Mouse (Mus musculus): ENCODE data around the gene Smim4. TPM values are rescaled to one million over a fixed set of nuclear protein-coding genes. Genes with fewer than 3 reads are reported as not detected.

Smim4 gene
- polyA plus RNA-seq, 1 experiment from 2014 or later = 65.7 TPM

DNA sequence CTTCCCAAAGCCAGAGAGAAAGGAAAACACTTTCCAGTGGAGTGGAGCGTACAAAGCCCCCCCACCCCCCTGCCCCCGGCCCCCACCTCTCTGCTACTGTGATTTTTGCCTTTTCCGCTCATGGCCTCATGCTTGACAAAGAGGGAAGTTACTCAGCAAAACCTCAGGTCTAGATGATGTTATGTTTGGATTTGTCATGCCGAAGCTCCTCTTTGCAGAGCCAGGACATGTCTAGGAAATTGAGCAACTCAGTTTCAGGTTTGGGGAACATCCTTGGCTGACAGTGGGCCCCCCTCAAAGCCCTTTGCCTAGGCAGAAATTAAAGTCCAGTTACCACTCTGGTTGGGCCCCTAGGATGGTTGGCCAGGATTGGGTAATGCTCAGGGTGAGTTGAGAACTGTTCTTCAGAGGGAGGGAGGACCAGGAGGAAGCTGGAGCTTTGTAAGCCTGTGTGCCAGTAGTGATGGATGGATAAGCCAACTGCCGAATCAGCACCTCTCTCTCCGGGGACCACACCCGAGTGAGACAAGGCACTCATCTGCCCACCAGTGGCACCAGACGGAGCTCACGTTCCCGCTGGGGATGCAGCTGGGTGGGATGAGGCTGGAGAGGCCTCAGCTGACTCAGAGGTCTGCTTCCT, 37.4 kb upstream of the Smim4 start:
- 62% methylated on average over 10 of the region's 10 CpGs for WGBS
- no peak overlapping the region for H3K4me3 ChIP-seq (replicated peaks)
- no peak for ATAC-seq (ENCODE audit: insufficient number of reproducible peaks, insufficient read depth, low FRiP score, low TSS enrichment, low read depth)

DNA sequence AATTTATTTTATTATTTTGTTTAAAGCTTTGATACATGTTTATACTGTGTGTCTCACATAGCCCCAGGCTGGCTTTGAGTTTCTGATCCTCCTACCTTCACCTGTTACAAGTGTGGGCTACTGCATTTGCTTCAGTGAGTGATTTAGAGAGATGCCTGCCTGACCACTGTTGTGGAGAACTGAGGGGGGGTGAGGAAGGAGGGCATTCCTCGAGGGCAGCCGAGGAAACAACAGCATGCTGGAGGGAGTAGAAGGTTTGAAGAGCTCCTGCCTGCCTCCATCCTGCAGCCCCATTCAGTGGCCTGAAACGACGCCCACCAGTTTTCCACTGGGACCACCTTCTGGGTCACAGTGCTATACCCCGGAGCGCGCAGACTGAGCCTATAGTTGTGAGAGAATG, 36.7 kb upstream of the Smim4 start:
- no peaks in the 10 kb centered on the region for H3K27me3 ChIP-seq

More for the DNA sequence above, 37.4 kb upstream of the Smim4 start:
- H3K9ac ChIP-seq (replicated peaks) = 0 out of 2 replicates have a peak overlapping the region, but pooled peaks have one; percentile 4
- H3K4me2 ChIP-seq = peak overlapping the region; percentile 21; the same call in 1 of the 2 replicates
- H3K27ac ChIP-seq = no peak overlapping the region
- H3K9me3 ChIP-seq = no peaks in the 10 kb centered on the region
- H3K4me1 ChIP-seq (replicated peaks) = peaks cover 28% of the 10 kb centered on the region
- no peaks in the 10 kb centered on the region for H3K27me3 ChIP-seq
- peaks cover 12% of the 10 kb centered on the region for H3K36me3 ChIP-seq

DNA sequence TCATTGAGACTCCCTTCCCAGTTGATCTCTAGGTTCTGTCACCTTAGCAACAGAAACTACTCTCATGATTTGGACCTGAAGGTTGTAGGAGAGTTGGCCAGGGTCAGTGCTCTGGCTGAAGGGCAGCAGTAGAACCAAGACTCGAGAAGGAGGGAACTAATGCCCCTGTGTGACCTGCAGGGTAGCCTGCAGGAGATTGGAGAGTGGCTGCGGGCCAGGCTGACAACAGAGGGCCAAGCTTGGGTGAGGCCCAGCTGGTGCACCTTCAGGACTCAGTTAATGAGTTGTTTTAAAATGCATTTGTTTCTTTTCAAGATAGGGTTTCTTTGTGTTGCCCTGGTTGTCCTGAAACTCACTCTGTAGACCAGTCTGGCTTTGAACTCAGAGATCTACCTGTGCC, 36.3 kb upstream of the Smim4 start:
- H3K4me2 ChIP-seq = no peak overlapping the region
- H3K36me3 ChIP-seq = peaks cover 1% of the 10 kb centered on the region
- H3K9ac ChIP-seq (replicated peaks) = no peak overlapping the region
- ATAC-seq (ENCODE audit: insufficient number of reproducible peaks, insufficient read depth, low FRiP score, low TSS enrichment, low read depth) = no peak
- WGBS = 65% methylated on average over 2 of the region's 2 CpGs
- H3K27ac ChIP-seq = no peak overlapping the region
- H3K27me3 ChIP-seq = no peaks in the 10 kb centered on the region
- no peaks in the 10 kb centered on the region for H3K9me3 ChIP-seq
- H3K4me3 ChIP-seq (replicated peaks) = no peak overlapping the region
- H3K4me1 ChIP-seq (replicated peaks) = peaks cover 28% of the 10 kb centered on the region

More for the DNA sequence above, 36.7 kb upstream of the Smim4 start:
- Histone ChIP-seq H3K36me3 (peaks cover 6% of the 10 kb centered on the region), H3K9ac (replicated peaks) (0 out of 2 replicates have a peak overlapping the region, but pooled peaks have one; percentile 4), H3K4me3 (replicated peaks) (no peak overlapping the region), H3K4me2 (no peak overlapping the region), H3K9me3 (no peaks in the 10 kb centered on the region), H3K4me1 (replicated peaks) (peaks cover 28% of the 10 kb centered on the region), H3K27ac (no peak overlapping the region)
- ATAC-seq (ENCODE audit: insufficient number of reproducible peaks, insufficient read depth, low FRiP score, low TSS enrichment, low read depth) = no peak
- WGBS = 69% methylated on average over 7 of the region's 7 CpGs

DNA sequence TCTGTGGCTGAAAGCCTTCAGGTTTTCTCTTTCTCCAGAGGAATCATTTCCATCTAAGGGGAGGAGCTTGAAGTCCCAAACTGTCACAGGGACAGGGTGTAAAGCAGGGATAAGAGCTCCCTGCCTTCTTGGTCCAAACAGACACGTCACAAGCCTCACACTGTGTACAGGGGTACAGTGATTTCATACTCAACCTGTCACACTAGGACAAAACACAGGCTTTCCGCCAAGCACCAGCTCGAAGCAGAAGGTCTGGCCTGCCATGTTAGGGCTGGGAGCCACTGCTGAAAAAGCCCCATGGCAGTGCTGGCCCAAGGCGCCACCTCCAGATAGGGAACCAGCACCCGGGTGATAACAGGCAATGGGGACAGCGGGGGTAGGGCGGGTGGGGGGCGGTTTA, 35.3 kb upstream of the Smim4 start:
- no peaks in the 10 kb centered on the region for H3K36me3 ChIP-seq
- H3K9me3 ChIP-seq = no peaks in the 10 kb centered on the region
- ATAC-seq (ENCODE audit: insufficient number of reproducible peaks, insufficient read depth, low FRiP score, low TSS enrichment, low read depth) = no peak
- 85% methylated on average over 8 of the region's 8 CpGs for WGBS
- no peak overlapping the region for H3K4me3 ChIP-seq (replicated peaks)
- H3K9ac ChIP-seq (replicated peaks) = no peak overlapping the region
- no peaks in the 10 kb centered on the region for H3K27me3 ChIP-seq
- no peak overlapping the region for H3K27ac ChIP-seq
- H3K4me1 ChIP-seq (replicated peaks) = peaks cover 28% of the 10 kb centered on the region
- H3K4me2 ChIP-seq = no peak overlapping the region

DNA sequence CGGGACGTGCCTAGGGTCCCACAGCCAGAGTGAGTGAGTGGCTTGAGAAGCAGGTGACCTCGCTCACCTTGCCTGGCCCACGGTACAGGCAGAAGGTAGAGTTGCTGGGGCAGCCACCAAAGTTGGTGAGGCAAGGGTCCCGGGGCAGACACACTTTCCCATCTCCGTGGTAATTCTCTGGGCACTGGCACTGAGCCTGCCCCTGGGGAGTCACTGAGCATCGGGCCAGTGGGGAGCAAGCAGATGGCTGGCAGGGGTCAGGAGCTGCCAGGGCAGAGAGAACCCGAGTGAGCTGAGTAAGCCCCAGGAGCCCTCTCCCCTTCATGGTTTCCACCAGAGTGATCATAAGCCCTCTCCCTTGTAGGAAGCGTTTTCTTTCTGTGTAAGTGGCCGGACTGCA, 32.9 kb upstream of the Smim4 start:
- H3K27me3 ChIP-seq = no peaks in the 10 kb centered on the region
- peaks cover 12% of the 10 kb centered on the region; the same call in 1 of the 2 replicates for H3K4me1 ChIP-seq (replicated peaks)
- no peak overlapping the region for H3K4me2 ChIP-seq
- H3K4me3 ChIP-seq (replicated peaks) = no peak overlapping the region
- H3K27ac ChIP-seq = no peak overlapping the region
- no peaks in the 10 kb centered on the region for H3K36me3 ChIP-seq
- WGBS = 75% methylated on average over 10 of the region's 10 CpGs
- H3K9ac ChIP-seq (replicated peaks) = peak overlapping the region; percentile 12; the same call in 1 of the 2 replicates
- no peaks in the 10 kb centered on the region for H3K9me3 ChIP-seq
- ATAC-seq (ENCODE audit: insufficient number of reproducible peaks, insufficient read depth, low FRiP score, low TSS enrichment, low read depth) = no peak

DNA sequence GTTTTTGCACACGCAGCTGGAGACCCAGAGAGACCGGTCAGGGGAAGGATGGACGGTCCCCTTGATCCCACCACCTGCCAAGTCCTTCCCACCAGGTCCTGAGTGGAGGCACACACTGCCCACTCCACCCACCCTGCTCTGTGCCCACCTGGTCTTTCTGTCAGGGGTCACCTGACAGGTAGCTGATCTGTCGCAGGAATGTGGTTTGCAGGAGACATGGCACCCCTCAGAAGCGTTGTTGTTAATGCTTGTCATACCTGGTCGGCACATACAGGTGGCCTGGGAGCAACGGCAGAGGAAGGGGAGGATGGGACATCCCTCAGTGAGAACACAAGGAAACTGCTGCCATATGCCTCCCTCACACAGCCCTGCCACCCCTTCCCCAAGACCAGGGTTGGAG, 32.4 kb upstream of the Smim4 start:
- Histone ChIP-seq H3K4me1 (replicated peaks) (peaks cover 7% of the 10 kb centered on the region; the same call in 1 of the 2 replicates), H3K9me3 (no peaks in the 10 kb centered on the region), H3K9ac (replicated peaks) (no peak overlapping the region), H3K4me3 (replicated peaks) (no peak overlapping the region), H3K27me3 (no peaks in the 10 kb centered on the region), H3K36me3 (no peaks in the 10 kb centered on the region), H3K27ac (no peak overlapping the region), H3K4me2 (no peak overlapping the region)
- 88% methylated on average over 7 of the region's 7 CpGs for WGBS
- ATAC-seq (ENCODE audit: insufficient number of reproducible peaks, insufficient read depth, low FRiP score, low TSS enrichment, low read depth) = no peak

DNA sequence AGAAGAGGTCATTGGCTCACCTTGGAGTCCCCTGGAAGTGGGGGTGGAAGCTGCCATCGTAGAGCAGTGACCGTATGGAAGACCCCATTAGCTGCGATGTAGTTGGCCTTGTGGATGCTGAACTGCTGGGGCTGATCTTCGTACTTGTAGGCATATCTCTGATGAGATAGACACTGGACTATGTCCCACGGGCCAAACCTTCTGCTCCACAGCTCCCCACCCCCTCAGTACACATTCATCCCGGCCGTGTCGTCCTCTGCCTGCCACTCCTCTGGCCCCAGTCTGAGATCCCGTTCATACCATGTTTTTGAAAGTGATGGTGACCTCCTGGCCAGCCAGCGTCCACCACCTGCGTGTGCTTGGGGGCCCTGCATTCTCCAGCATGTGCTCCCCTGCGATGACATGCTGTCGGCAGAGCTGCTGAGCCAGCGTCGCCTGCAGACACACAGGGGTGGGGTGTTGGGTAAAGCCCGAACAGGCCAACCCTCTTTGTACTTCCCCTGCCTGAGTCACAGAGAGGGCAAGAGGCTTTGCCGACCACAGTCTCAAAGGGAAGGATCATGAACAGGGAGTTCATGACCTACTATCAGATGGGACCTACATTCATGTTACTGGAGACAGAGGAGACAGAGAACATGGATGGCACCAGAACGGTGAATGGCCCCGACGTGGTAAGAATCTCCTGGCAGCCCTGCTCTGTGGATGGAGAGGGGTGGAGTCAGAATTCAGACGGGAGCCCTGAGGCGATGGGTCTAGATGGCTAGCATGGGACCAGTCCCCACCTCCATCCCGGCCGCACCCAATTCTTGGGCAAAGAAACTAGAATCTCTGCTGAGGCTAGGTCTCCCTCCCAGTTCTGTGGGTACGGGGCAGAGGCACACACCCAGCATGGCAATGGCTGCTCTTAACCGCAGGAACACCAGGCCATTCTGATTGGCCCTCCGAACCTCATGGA, 31.7 kb upstream of the Smim4 start:
- H3K36me3 ChIP-seq = no peaks in the 10 kb centered on the region
- no peaks in the 10 kb centered on the region for H3K27me3 ChIP-seq
- H3K4me2 ChIP-seq = no peak overlapping the region
- no peaks in the 10 kb centered on the region for H3K9me3 ChIP-seq
- no peak overlapping the region for H3K9ac ChIP-seq (replicated peaks)
- no peak overlapping the region for H3K4me3 ChIP-seq (replicated peaks)
- peaks cover 1% of the 10 kb centered on the region; the same call in 1 of the 2 replicates for H3K4me1 ChIP-seq (replicated peaks)
- ATAC-seq (ENCODE audit: insufficient number of reproducible peaks, insufficient read depth, low FRiP score, low TSS enrichment, low read depth) = no peak
- 78% methylated on average over 27 of the region's 27 CpGs for WGBS
- no peak overlapping the region for H3K27ac ChIP-seq

DNA sequence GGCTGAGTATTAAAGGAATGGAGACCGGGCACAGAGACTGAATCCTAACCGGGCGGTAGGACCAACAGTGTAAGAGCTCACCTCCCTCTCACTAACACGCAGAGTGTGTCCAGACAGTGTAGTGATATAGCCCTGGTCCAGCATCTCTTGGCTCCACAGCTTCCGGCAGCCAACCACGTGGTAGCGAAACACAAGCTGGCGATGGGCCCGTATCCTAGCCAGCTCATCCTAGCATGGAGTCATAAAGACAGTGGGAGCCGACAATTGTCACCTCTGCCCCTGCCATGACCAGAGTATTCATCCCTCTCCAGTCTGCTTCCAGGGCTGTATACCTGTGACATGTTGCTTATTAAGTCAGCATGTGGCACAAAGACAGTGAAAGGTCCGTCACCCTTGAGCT, 16.9 kb upstream of the Smim4 start:
- no peak overlapping the region for H3K4me2 ChIP-seq
- H3K9ac ChIP-seq (replicated peaks) = no peak overlapping the region
- H3K4me3 ChIP-seq (replicated peaks) = no peak overlapping the region
- no peak overlapping the region for H3K27ac ChIP-seq
- H3K36me3 ChIP-seq = peaks cover 27% of the 10 kb centered on the region
- no peaks in the 10 kb centered on the region for H3K27me3 ChIP-seq
- H3K9me3 ChIP-seq = no peaks in the 10 kb centered on the region
- no peaks in the 10 kb centered on the region for H3K4me1 ChIP-seq (replicated peaks)
- 92% methylated on average over 11 of the region's 11 CpGs for WGBS
- no peak for ATAC-seq (ENCODE audit: insufficient number of reproducible peaks, insufficient read depth, low FRiP score, low TSS enrichment, low read depth)

DNA sequence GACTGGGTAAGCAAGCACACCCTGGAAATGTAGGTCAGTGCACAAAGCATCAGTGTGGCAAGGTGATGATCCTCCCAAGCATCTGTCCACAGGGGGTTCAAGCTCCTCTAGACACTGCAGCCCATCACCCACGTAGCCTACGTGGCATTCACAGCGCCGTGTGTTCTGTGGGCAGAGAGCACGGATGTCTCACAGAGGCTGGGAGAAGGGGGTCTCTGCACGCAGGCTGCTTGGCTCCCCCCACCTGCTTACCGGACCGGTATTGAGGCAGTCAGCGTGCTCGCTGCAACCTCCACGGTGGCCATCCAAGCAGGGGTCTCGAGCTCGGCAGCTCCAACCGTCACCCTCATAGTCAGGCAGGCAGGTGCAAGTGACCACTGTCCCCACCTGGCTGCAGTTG, 12.3 kb upstream of the Smim4 start:
- ATAC-seq (ENCODE audit: insufficient number of reproducible peaks, insufficient read depth, low FRiP score, low TSS enrichment, low read depth) = no peak
- H3K9me3 ChIP-seq = no peaks in the 10 kb centered on the region
- no peaks in the 10 kb centered on the region for H3K27me3 ChIP-seq
- no peak overlapping the region for H3K9ac ChIP-seq (replicated peaks)
- H3K36me3 ChIP-seq = peaks cover 74% of the 10 kb centered on the region
- 96% methylated on average over 14 of the region's 14 CpGs for WGBS
- no peak overlapping the region for H3K27ac ChIP-seq
- H3K4me1 ChIP-seq (replicated peaks) = no peaks in the 10 kb centered on the region
- H3K4me2 ChIP-seq = no peak overlapping the region
- no peak overlapping the region for H3K4me3 ChIP-seq (replicated peaks)

DNA sequence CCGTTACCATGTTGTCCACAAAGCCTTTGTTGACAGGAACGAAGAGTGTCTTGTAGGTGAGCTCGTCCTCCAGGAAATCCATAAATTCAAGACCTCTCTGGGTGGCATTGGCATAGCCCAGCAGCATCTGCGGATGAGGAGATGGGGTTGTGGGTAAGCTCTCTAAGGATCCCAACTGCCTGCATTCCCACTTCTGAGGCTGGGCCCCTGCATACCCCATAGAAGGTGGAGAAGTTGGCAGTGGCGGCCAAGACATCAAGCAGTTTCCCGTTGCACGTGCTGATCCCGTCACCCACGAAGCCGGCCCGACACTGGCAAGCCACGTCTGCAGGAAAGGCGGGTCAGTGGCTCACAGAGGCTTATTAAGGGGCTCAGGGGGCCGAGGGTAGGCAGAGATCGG, 11.4 kb upstream of the Smim4 start:
- Histone ChIP-seq H3K9me3 (no peaks in the 10 kb centered on the region), H3K36me3 (peaks cover 83% of the 10 kb centered on the region), H3K27ac (no peak overlapping the region), H3K4me2 (no peak overlapping the region), H3K27me3 (no peaks in the 10 kb centered on the region), H3K9ac (replicated peaks) (no peak overlapping the region), H3K4me3 (replicated peaks) (no peak overlapping the region), H3K4me1 (replicated peaks) (no peaks in the 10 kb centered on the region)
- WGBS = 94% methylated on average over 15 of the region's 15 CpGs
- no peak for ATAC-seq (ENCODE audit: insufficient number of reproducible peaks, insufficient read depth, low FRiP score, low TSS enrichment, low read depth)

DNA sequence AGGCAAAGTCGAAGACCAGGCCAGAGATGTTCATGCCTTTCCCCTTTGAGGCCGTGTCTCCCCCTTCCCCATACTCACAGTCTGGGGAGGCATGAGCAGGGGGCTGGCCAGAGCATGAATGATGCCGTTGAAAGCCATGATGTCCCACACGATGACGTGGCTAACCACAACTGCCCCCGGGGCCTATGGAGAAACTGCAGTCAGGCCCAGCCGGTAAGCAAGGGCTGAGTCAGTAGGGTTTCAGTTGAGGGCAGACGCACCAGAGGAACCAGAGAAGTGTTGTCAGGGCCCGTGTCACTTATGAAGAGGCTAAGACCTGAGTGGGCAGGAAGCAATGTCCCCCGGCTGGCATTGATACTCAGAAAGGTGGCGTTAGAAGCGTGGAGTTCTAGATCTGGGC, 10.9 kb upstream of the Smim4 start:
- no peak overlapping the region for H3K27ac ChIP-seq
- H3K9me3 ChIP-seq = no peaks in the 10 kb centered on the region
- no peak overlapping the region for H3K9ac ChIP-seq (replicated peaks)
- no peak overlapping the region for H3K4me2 ChIP-seq
- no peaks in the 10 kb centered on the region for H3K4me1 ChIP-seq (replicated peaks)
- H3K4me3 ChIP-seq (replicated peaks) = no peak overlapping the region
- H3K27me3 ChIP-seq = no peaks in the 10 kb centered on the region
- ATAC-seq (ENCODE audit: insufficient number of reproducible peaks, insufficient read depth, low FRiP score, low TSS enrichment, low read depth) = no peak
- 90% methylated on average over 12 of the region's 12 CpGs for WGBS
- H3K36me3 ChIP-seq = peaks cover 87% of the 10 kb centered on the region
